Mouse (Mus musculus) bone marrow macrophage, adult 2 months (primary cell): ENCODE results near the gene Pomgnt2.

Experiments used
- CTCF ChIP-seq: IDR thresholded peaks from 2 replicates; pipeline ENCODE4 v1.5.1; 2012; ENCODE audit warnings: low read depth, mild to moderate bottlenecking, low read length, moderate library complexity
- POLR2A ChIP-seq: IDR thresholded peaks from 2 replicates; pipeline ENCODE4 v1.6.1; 2012; ENCODE audit warnings: mild to moderate bottlenecking, low read depth, low read length, borderline replicate concordance

DNA sequence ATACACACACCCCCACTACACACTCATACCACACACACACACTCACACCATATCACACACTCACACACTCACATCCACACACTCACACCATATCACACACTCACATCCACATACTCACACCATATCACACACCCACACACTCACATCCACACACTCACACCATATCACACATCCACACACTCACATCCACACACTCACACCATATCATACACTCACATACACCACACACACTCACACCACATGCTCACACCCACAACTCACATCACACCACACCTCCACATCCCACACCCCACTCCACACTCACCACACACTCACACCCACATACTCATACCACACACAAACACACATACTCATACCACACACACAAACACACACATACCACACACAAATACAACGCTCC lies 38.0 kb upstream of the Pomgnt2 start:
- no peak for TF ChIP-seq CTCF
- no peak for TF ChIP-seq POLR2A
